Mouse (Mus musculus) heart, embryonic 15.5 days (tissue): ENCODE measurements at regions not wholly inside any gene's neighbourhood (a gene's known extent, or its start where the extent isn't known, plus 50 kb on each side); places are given as distances from the start of the nearest gene placed in this dataset.

Experiments used
- ATAC-seq: fragments of 200-750 bp; cut with Nextera tagmentation; replicated peaks from 2 replicates; pipeline ENCODE4 v1.8.0; 2017; ENCODE audit warnings: low read depth, moderate TSS enrichment; ENCODE audit not compliant: insufficient number of reproducible peaks, insufficient read depth, low FRiP score
- H3K27ac ChIP-seq: fragments of 300-500 bp; sonication (generic); 2 replicates; pipeline ENCODE4 v1.5.1; 2015; ENCODE audit warnings: mild to moderate bottlenecking, inconsistent platforms
- H3K27me3 ChIP-seq: fragments of 300-500 bp; sonication (generic); 2 replicates; pipeline ENCODE4 v1.6.1; 2015; ENCODE audit warnings: inconsistent platforms
- H3K36me3 ChIP-seq: fragments of 300-500 bp; sonication (generic); 2 replicates; pipeline ENCODE4 v1.6.1; 2015; ENCODE audit warnings: mild to moderate bottlenecking, inconsistent platforms
- H3K4me1 ChIP-seq: fragments of 300-500 bp; sonication (generic); replicated peaks from 2 replicates; pipeline ENCODE4 v1.6.1; 2015; ENCODE audit warnings: inconsistent platforms
- H3K4me2 ChIP-seq: fragments of 300-500 bp; sonication (generic); 2 replicates; pipeline ENCODE4 v1.6.1; 2015; ENCODE audit warnings: inconsistent platforms, mild to moderate bottlenecking, moderate library complexity
- H3K4me3 ChIP-seq: fragments of 300-500 bp; sonication (generic); 2 replicates; pipeline ENCODE4 v1.5.1; 2015; ENCODE audit warnings: mild to moderate bottlenecking, inconsistent platforms
- H3K9ac ChIP-seq: fragments of 300-500 bp; sonication (generic); 2 replicates; pipeline ENCODE4 v1.6.1; 2015; ENCODE audit warnings: mild to moderate bottlenecking, inconsistent platforms
- H3K9me3 ChIP-seq: fragments of 300-500 bp; sonication (generic); replicated peaks from 2 replicates; pipeline ENCODE4 v1.6.1; 2016; ENCODE audit warnings: inconsistent platforms
- WGBS: fragments of 180-500 bp; shearing (Covaris S2); methylation state at CpG from one replicate; pipeline ENCODE4 v1.1.7; 2015; ENCODE audit warnings: mixed read lengths; 5-methylcytosine and 5-hydroxymethylcytosine counted together

DNA sequence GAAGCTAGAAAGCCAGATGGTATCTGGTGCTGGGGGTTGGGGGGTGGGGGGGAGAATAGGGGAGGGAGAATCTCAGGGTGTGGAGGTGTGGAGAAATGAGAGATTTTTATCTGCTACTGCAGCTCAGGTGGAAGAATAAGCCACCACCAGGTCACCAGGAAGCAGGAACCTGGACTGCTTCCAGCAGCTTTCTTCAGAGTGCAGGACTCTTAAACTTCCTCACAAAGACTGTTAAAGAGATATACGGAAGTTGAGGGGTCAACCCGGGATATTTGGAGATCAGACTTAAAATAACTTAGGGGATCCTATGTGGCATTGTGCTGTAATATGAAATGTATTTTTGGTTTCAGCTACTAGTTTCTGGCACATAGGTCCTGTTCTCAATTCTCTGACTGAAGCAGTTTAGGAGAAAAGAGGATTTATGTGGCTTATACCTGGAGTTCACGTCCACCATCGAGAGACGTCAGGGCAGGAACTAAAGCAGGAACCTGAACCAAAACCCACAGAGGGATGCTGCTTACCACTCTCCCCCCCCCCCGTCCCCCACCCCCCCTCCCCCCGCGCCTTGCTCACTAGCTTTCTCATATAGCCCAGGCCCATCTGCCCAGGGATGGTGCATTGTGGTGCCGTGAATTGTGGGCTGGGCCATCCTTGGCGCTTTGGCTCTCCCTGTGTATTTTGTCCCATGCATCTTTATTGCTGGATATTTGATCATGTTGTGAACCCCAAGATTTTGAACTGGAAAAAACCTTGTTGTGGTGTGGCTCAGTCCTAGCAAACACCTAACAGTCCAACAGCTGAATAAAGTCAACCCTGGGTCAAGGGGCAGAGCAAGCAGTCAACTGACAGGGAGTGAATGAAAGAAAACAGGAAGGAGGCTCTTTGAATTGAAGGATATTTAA lies 143.2 kb downstream of the Qrsl1 start:
- 69% methylated on average over 10 of the region's 10 CpGs for WGBS

DNA sequence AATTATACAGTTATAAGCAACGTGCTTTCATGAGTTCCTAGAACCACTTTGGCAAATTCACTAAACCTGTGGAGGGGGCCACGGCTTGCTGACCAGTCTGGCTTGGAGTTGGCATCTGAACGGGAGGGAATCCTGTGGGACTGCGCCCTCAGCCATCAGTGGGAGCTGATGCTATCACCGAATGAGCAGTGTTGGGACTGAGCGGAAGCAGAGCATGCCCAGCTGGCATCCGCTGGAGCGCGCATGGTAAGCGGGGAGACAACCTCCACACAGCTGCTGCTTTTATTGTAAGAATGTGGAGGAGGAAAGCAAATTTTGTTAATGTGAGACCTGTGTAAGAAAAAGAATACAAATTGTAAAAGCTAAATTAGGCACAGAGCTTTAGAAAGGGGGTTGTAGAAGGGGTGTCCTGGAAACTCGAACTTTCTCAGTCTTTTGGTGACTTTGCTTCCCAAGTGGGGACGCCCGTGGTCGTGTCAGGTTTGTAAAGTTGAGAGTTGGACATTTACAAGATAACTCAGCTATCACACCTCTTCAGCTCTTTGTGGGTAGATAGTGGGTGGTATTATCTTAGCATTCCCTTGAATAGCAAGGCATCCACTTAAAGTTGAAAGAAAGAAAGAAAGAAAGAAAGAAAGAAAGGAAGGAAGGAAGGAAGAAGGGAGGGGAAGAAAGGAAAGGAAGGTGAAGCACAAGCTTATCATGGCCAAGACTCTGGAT lies 142.2 kb downstream of the Qrsl1 start:
- H3K4me3 ChIP-seq: no peak overlapping the region
- no peak overlapping the region for H3K9ac ChIP-seq
- H3K4me2 ChIP-seq: no peak overlapping the region
- H3K36me3 ChIP-seq: no peaks in the 10 kb centered on the region
- no peak for ATAC-seq
- no peaks in the 10 kb centered on the region for H3K27me3 ChIP-seq
- no peak overlapping the region for H3K27ac ChIP-seq
- H3K4me1 ChIP-seq: no peaks in the 10 kb centered on the region
- no peaks in the 10 kb centered on the region for H3K9me3 ChIP-seq
- WGBS: 69% methylated on average over 14 of the region's 14 CpGs

More for the DNA sequence above, 143.2 kb downstream of the Qrsl1 start:
- Histone ChIP-seq H3K27ac (no peak overlapping the region), H3K4me3 (no peak overlapping the region), H3K27me3 (no peaks in the 10 kb centered on the region), H3K4me2 (no peak overlapping the region), H3K9ac (no peak overlapping the region), H3K4me1 (no peaks in the 10 kb centered on the region), H3K36me3 (no peaks in the 10 kb centered on the region), H3K9me3 (no peaks in the 10 kb centered on the region)
- no peak for ATAC-seq

DNA sequence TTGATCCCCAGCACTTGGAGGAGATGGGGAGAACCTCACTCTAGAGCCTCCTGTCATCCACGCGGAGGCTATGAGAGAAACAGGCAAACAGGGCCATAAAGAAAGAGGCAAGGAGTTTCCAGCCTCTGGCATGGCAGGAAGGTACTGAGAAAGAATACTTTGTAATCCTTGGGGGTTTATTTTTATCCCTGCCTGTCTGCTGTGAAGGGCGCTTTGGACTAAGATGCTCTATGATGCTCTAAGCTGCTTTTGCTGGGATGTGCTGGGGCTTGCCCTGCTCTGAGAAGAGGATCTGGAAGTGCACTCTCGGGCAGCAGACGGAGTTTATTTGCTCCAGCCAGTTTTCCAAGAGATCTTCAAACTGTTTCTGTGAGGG lies 141.7 kb downstream of the Qrsl1 start:
- 75% methylated on average over 5 of the region's 5 CpGs for WGBS
- Histone ChIP-seq H3K4me3 (no peak overlapping the region), H3K4me1 (no peaks in the 10 kb centered on the region), H3K27ac (no peak overlapping the region), H3K9me3 (no peaks in the 10 kb centered on the region), H3K27me3 (no peaks in the 10 kb centered on the region), H3K9ac (no peak overlapping the region), H3K4me2 (no peak overlapping the region), H3K36me3 (no peaks in the 10 kb centered on the region)
- no peak for ATAC-seq

DNA sequence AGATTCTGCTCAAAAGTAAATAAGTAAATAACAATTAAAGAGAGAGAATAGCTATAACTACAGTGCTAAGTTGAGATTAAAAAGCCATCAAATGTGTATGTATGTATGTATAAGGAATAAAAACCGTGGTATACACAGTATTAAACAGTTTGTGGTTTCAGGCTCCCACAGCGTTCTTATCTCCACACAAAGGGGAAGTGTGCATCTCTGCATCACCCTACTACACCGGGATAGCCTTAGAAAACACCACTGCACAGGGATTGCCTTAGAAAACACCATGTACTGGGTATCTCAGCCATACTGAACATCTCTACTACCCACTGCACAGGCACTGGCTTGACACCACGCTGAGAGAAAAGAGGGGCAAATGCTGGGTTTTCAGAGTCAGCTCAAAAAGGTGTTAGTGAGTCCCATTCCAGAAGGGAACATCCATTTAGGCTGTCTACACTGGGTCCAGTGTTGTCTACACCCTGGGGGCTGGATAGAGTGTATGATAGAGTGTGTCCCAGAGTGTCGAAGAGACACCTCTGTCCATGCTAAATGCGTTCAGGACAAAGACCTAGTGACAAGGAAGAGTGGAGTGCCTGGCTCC lies 139.5 kb downstream of the Qrsl1 start:
- Histone ChIP-seq H3K9me3 (no peaks in the 10 kb centered on the region), H3K27me3 (no peaks in the 10 kb centered on the region), H3K36me3 (no peaks in the 10 kb centered on the region), H3K27ac (no peak overlapping the region), H3K4me3 (no peak overlapping the region), H3K4me1 (no peaks in the 10 kb centered on the region), H3K4me2 (no peak overlapping the region), H3K9ac (no peak overlapping the region)
- ATAC-seq: no peak
- 57% methylated on average over 6 of the region's 6 CpGs for WGBS

DNA sequence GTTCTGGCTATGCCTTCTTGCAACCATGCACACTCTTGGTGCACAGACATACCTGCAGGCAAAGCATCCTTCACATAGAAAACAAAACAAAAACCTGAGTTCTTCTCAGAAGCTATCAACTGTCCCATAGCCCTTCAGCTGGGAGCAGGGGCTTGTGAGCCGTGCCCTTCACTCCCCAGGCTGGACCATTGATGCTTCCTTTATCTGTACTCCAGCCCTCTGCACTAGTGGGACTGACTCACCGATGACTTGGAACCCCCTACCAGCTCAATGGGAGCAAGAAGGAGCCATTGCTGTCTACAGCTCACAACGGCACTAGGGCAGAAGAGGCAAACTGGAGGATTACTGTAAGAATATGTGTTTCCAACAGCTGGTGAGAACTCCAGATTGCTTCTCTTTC lies 137.0 kb downstream of the Qrsl1 start:
- 87% methylated on average over 3 of the region's 3 CpGs for WGBS
- Histone ChIP-seq H3K4me1 (no peaks in the 10 kb centered on the region), H3K27me3 (no peaks in the 10 kb centered on the region), H3K4me3 (no peak overlapping the region), H3K27ac (no peak overlapping the region), H3K36me3 (no peaks in the 10 kb centered on the region), H3K9ac (no peak overlapping the region), H3K4me2 (no peak overlapping the region), H3K9me3 (no peaks in the 10 kb centered on the region)
- no peak for ATAC-seq

DNA sequence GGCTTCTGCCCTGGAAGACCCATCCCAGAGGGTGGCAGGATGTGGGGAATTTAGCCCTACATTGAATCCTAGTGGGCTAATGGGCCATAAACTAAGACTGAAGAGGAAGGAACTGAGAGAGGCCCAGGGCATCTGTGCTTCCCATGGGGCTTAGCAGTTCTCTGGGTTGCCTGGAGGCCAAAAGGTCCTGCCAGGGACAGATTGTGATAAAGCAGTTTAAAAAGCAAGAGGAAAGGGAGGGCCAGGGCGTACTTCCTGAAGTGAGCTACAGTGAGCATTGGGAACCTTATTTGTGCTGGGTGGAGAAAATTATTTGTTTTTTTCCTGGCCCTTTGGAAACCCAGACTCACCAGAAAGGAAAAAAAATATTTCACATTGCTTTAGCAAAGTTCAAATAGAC lies 136.3 kb downstream of the Qrsl1 start:
- no peaks in the 10 kb centered on the region for H3K9me3 ChIP-seq
- no peak overlapping the region for H3K4me3 ChIP-seq
- H3K4me2 ChIP-seq: no peak overlapping the region
- WGBS: 69% methylated on average over 1 of the region's 1 CpGs
- ATAC-seq: no peak; the same call in 1 of the 2 replicates
- no peaks in the 10 kb centered on the region for H3K27me3 ChIP-seq
- H3K4me1 ChIP-seq: no peaks in the 10 kb centered on the region
- H3K36me3 ChIP-seq: no peaks in the 10 kb centered on the region
- H3K9ac ChIP-seq: no peak overlapping the region
- H3K27ac ChIP-seq: no peak overlapping the region

DNA sequence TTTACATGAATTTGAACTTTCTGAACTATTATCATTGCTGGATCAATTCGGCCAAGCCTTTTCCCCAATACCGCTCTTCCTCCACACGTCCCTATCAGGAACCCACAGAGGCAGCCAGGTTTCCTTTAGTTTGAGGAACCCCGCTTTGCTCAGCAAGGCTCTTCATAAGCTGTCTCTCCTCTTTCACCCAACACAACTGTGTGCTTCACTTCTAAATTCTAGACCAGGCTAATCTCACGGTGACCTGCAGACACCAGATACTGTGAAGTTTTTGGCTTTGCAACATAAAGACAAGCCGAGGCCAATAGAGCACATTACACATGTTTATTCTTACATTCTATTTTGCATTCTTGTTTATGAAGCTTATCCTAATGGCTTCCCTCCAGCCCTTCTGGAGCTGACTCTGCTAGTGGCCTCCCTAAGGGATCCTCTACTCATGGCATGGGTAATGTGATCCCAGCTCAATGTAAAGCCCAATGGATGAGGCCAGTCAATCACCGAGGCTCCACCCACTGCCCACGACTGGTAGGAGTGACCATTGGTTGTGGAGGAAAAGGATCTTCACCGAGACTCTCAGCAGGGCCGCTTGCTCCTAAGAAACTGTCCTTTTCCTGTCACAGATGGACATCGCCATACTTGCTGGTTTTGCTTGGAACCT lies 135.6 kb downstream of the Qrsl1 start:
- no peak for ATAC-seq
- no peaks in the 10 kb centered on the region for H3K9me3 ChIP-seq
- no peak overlapping the region for H3K4me3 ChIP-seq
- H3K9ac ChIP-seq: no peak overlapping the region
- H3K4me2 ChIP-seq: no peak overlapping the region
- no peaks in the 10 kb centered on the region for H3K27me3 ChIP-seq
- WGBS: 72% methylated on average over 11 of the region's 11 CpGs
- H3K27ac ChIP-seq: no peak overlapping the region
- no peaks in the 10 kb centered on the region for H3K36me3 ChIP-seq
- no peaks in the 10 kb centered on the region for H3K4me1 ChIP-seq

DNA sequence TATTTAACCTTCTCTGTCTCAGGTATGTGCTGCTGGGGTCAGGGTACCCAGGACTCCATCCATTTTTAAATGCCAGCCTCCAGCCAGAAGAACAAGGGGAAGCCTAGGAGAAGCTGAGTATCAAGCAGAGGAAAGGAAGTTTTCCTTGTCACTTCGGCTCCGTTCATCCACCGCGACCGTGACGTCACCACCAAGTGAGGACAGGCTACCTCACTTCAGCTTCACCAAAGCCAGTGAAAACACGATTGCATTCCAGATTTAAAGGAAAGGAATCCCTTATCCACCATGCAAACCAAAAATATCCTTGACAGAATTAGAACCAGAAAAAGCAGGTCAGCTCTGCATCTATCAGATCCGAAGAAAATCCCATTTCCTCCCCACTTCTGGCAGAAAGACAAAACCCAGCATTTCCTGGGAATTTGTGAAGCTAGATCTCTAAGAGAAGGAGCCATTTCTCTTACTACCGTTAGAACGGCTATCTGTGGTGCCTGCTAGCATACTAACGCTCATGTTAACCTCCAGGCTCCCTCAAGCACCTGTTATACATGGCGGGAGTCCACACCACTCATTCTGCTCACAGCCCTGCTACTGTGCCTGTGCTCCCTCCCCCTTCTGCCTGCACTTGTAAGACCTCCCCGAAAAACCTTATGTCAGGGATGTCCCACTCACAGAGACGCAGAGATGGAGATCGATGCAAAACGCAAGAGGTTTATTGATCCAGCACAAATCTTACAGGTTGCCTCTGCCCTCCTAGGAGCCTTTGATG lies 133.4 kb downstream of the Qrsl1 start:
- no peaks in the 10 kb centered on the region for H3K4me1 ChIP-seq
- H3K27ac ChIP-seq: no peak overlapping the region
- no peaks in the 10 kb centered on the region for H3K36me3 ChIP-seq
- H3K9me3 ChIP-seq: no peaks in the 10 kb centered on the region
- H3K4me2 ChIP-seq: no peak overlapping the region
- H3K27me3 ChIP-seq: no peaks in the 10 kb centered on the region
- H3K4me3 ChIP-seq: no peak overlapping the region
- H3K9ac ChIP-seq: no peak overlapping the region
- 54% methylated on average over 16 of the region's 16 CpGs for WGBS
- ATAC-seq: no peak

DNA sequence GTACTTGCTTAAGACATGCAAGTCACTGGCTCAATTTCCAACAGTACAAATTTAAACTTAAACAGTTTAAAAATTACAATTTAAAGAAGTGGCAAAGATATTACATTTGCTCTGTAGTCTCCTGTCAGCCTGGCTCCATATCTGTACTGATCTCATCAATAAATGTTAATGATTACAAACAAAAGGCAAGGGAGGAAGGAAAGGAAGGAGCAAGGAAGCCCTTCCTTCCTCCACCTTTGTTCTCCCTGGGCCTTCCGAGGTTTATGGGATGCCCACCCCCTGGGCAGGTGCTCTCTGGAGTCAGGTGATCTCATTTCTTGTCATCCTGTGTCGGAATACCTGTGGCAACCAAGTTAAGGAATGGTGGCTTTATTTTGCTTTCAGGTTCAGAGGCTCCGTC lies 132.5 kb downstream of the Qrsl1 start:
- Histone ChIP-seq H3K9ac (no peak overlapping the region), H3K9me3 (no peaks in the 10 kb centered on the region)

DNA sequence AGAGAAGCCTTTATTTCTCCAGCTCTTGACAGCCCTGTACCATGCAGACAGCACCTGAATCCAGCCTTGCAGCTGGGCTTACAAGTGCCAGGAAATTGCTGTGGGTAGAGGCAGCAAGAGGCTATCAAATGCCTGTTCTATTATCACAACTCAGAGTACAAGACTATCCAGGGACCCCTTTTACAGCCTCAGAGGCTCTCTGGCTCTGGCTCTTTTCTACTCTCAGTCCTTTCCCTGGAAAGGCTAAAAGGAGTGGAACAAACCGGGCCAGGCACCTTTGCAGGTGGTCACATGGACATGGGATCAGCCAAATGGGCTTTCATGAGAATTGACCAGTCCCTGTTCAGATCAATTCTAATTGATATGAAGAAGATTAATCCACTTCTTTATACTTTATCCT lies 125.7 kb downstream of the Qrsl1 start:
- Histone ChIP-seq H3K4me2 (no peak overlapping the region), H3K9ac (no peak overlapping the region), H3K27ac (no peak overlapping the region), H3K4me1 (no peaks in the 10 kb centered on the region), H3K4me3 (no peak overlapping the region), H3K9me3 (no peaks in the 10 kb centered on the region), H3K36me3 (no peaks in the 10 kb centered on the region), H3K27me3 (no peaks in the 10 kb centered on the region)
- ATAC-seq: no peak
- 48% methylated on average over 1 of the region's 1 CpGs for whole genome bisulfite sequencing

More for the DNA sequence above, 132.5 kb downstream of the Qrsl1 start:
- no peak overlapping the region for H3K4me3 ChIP-seq
- H3K4me2 ChIP-seq: no peak overlapping the region
- no peaks in the 10 kb centered on the region for H3K4me1 ChIP-seq
- ATAC-seq: no peak
- H3K27ac ChIP-seq: no peak overlapping the region
- no peaks in the 10 kb centered on the region for H3K27me3 ChIP-seq
- 74% methylated on average over 3 of the region's 3 CpGs for WGBS
- no peaks in the 10 kb centered on the region for H3K36me3 ChIP-seq
